Mouse (Mus musculus) embryonic fibroblast, embryonic 13.5 days (primary cell): ENCODE results near the gene Klk1b5.
"Not testable (repeated sequence)": the region's sequence is repeated elsewhere in the genome, so short reads cannot be mapped to it uniquely, and the experiment has no call there.

Experiments
- CTCF ChIP-seq: IDR thresholded peaks from 2 replicates; pipeline ENCODE4 v1.5.1; 2011; ENCODE audit warnings: mild to moderate bottlenecking, control low read depth, low read length, moderate library complexity, borderline replicate concordance; ENCODE audit not compliant: insufficient read depth
- POLR2A ChIP-seq: IDR thresholded peaks from 2 replicates; pipeline ENCODE4 v1.6.1; 2011; ENCODE audit warnings: low read depth, mild to moderate bottlenecking, control low read depth, low read length, moderate library complexity

GRCm38 (mm10) chr7:44187936-44188335 lies 27.8 kb upstream of the Klk1b5 start, which contains the start of gene Klk1b24:
- not testable (repeated sequence) for TF ChIP-seq CTCF, POLR2A
